Mouse (Mus musculus): ENCODE results near the gene Olfr1416. TPM values are rescaled to one million over a fixed set of nuclear protein-coding genes. Genes with fewer than 3 reads are reported as not detected.

Olfr1416 gene
- total RNA-seq, 2 experiments from 2014 or later = not detected

GRCm38 (mm10) chr1:92432791-92433190 is 52.1 kb downstream of the Olfr1416 start:
- no peak for DNase-seq (ENCODE audit: low spot score in 2 of 2)

GRCm38 (mm10) chr1:92432098-92432497 is 52.8 kb downstream of the Olfr1416 start:
- no peak for DNase-seq (ENCODE audit: low spot score in 2 of 2)

GRCm38 (mm10) chr1:92431420-92431819 is 53.5 kb downstream of the Olfr1416 start:
- DNase-seq (ENCODE audit: low spot score in 2 of 2) = no peak

- DNase-seq (ENCODE audit: low spot score in 2 of 2) = no peak
Observed at GRCm38 (mm10) chr1:92430991-92431390, 53.9 kb downstream of the Olfr1416 start.

Small RNA genes within 50 kb of the gene (microRNA-seq; reads per million reads assigned to microRNA genes)
- 1.8 to 2.4 reads per million in 2 experiments for gene Mir6900 (ENCODE audit: borderline number of aligned reads in 2 of 2)

Other genes starting within 250 kb of the Olfr1416 start
- gene Ndufa10, start 11.3 kb downstream of the Olfr1416 start, total RNA-seq (2021) = 100 to 1,000 TPM; 352 to 602 TPM
- not detected for gene Olfr1415, start 11.0 kb upstream of the Olfr1416 start, total RNA-seq (2021)
- gene Olfr1414, start 33.5 kb upstream of the Olfr1416 start, total RNA-seq (2021) = not detected
- gene Olfr1413, start 86.2 kb upstream of the Olfr1416 start, total RNA-seq (2021) = not detected
- not detected for gene Olfr1412, start 100.7 kb upstream of the Olfr1416 start, total RNA-seq (2021)
- gene Olfr1411, start 109.3 kb upstream of the Olfr1416 start, total RNA-seq (2021) = not detected
- gene Olfr1410, start 120.7 kb upstream of the Olfr1416 start, total RNA-seq (2021) = not detected
- not detected for gene Olfr12, start 132.7 kb upstream of the Olfr1416 start, total RNA-seq (2021)
- 100 to 1,000 TPM; 348 to 366 TPM for gene Cops9, start 156.9 kb upstream of the Olfr1416 start, total RNA-seq (2021)
- gene Otos, start 163.7 kb upstream of the Olfr1416 start, total RNA-seq (2021) = not detected

All from adrenal gland, adult 18-20 months (tissue).